Mouse (Mus musculus): Measurements from ENCODE around the gene Nae1. TPM values are rescaled to one million over a fixed set of nuclear protein-coding genes. Genes with fewer than 3 reads are reported as not detected.
A peak's percentile ranks its signal among the peaks of the same experiment; 100 is the strongest.
"Not testable (repeated sequence)": the region's sequence is repeated elsewhere in the genome, so short reads cannot be mapped to it uniquely, and the experiment has no call there.

The Nae1 gene
- 133 and 163 TPM in 2 replicates for polyA plus RNA-seq (2014; fragmentation: Nextera tagmentation; extraction: Ambion mirVana)

DNA sequence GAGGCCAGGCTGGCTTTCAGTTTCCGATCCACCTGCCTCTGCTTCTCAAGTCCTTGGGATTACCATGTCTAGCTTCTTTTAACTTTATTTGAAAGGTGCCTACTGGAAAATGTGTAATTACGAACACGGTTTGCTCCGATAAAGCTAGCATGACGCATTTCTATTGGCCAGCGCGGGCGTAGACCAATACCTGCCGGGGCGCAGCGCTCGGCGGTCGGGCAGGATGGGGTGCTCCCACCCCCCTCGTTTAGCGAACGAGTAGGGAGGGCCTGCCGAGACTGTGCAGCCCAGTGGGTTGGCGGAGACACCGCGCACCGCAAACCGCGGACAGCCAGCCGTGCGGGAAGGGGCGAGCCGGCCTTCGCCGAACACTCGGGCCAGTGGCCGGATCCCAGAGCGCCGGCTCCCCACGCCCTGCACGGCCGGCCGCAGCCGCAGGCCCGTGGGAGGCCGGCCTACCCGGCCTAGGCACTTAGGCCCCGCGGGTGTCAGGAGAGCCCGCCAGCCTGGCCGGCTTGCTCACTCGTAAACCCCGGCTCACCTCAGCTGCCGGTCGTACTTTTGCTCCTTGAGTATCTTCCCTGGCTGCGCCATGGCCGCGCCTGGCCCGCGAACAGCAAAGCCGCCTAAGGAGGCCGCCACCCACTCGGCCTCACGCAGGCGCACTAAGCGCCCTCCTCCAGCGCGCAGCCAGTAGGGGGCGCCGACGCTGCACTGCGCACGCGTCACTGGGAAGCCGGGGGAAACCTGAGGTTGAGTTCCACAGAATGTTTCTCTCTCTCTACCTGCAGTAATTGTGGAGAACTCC lies at the start of gene Nae1, which contains the start of gene Car7:
Gene Nae1, minus strand, starts transcription at position 667 of the 808 bp plus-strand sequence.
Gene Car7, plus strand, starts transcription at position 719 of the 808 bp plus-strand sequence.
- no peaks in the 10 kb centered on the region for H3K36me3 ChIP-seq (replicated peaks; ENCODE audit: control insufficient read depth, insufficient read depth, low read depth, low read length)
- under 1% methylated on average over 56 of the region's 70 CpGs for WGBS
- peak within 1 kb of the TSS; percentile 97 for H3K9ac ChIP-seq (replicated peaks; ENCODE audit: low read length)
- peak within 1 kb of the TSS; percentile 58 for H3K4me2 ChIP-seq (ENCODE audit: low read depth, low read length)
- no peaks in the 10 kb centered on the region for H3K9me3 ChIP-seq (replicated peaks; ENCODE audit: control insufficient read depth, low read length)
- peak; percentile 95 for ATAC-seq (replicated peaks; ENCODE audit: insufficient number of reproducible peaks, low FRiP score, low TSS enrichment, low read depth)
- peak within 1 kb of the TSS; percentile 92 for H3K4me3 ChIP-seq (ENCODE audit: low read depth, low read length)
- no peaks in the 10 kb centered on the region for H3K27me3 ChIP-seq (ENCODE audit: control insufficient read depth, insufficient read depth, low read length)
- peak; percentile 95 for DNase-seq (ENCODE audit: low spot score)
- H3K27ac ChIP-seq (replicated peaks; ENCODE audit: low read depth, low read length) = peak within 1 kb of the TSS; percentile 70; the same call in 1 of the 2 replicates
- H3K4me1 ChIP-seq (ENCODE audit: control insufficient read depth, insufficient read depth, low read length) = no peaks in the 10 kb centered on the region; the same call in 1 of the 2 replicates

DNA sequence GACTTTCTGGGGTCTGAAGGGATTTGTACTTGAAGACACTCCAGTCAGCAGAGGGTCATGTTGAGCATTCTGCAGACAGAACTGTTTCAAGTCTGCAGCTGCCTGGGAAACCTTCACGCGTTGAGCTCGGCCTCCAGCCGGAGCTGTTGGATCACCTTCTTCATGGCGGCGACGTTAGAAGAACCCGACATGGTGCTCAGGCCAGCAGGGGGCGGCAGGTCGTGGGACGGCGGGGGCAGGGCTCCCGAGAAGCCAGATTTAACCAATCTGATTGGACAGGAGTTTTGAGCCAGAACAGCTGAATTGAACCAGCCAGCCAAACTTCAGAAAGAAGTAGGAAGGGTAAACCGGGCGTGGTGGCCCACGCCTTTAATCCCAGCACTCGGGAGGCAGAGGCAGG lies 43.2 kb upstream of the Nae1 start:
- H3K4me2 ChIP-seq (ENCODE audit: low read depth, low read length); H3K27ac ChIP-seq (replicated peaks; ENCODE audit: low read depth, low read length); H3K9ac ChIP-seq (replicated peaks; ENCODE audit: low read length); H3K4me1 ChIP-seq (ENCODE audit: control insufficient read depth, insufficient read depth, low read length); ATAC-seq (replicated peaks; ENCODE audit: insufficient number of reproducible peaks, low FRiP score, low TSS enrichment, low read depth); H3K36me3 ChIP-seq (replicated peaks; ENCODE audit: control insufficient read depth, insufficient read depth, low read depth, low read length); H3K4me3 ChIP-seq (ENCODE audit: low read depth, low read length); DNase-seq (ENCODE audit: low spot score); H3K9me3 ChIP-seq (replicated peaks; ENCODE audit: control insufficient read depth, low read length); H3K27me3 ChIP-seq (ENCODE audit: control insufficient read depth, insufficient read depth, low read length): not testable (repeated sequence)
- 79% methylated on average over 17 of the region's 17 CpGs for WGBS

DNA sequence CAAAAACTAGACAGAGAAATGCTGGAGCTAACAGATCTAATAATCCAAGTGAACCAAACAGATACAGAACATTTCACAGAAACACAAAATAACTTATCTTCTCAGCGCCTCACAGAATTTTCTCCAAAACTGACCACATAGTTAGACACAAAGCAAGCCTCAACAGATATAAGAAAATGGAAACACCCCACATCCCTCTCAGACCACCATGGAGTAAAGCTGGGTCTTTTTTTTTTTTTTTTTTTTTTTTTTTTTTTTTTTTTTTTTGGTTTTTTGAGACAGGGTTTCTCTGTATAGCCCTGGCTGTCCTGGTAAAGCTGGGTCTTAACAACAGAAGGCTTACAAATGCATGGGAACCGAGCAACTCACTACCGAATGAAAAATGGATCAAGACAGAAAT lies 42.4 kb upstream of the Nae1 start:
- H3K4me3 ChIP-seq (ENCODE audit: low read depth, low read length) = no peak overlapping the region
- H3K4me2 ChIP-seq (ENCODE audit: low read depth, low read length) = no peak overlapping the region
- ATAC-seq (replicated peaks; ENCODE audit: insufficient number of reproducible peaks, low FRiP score, low TSS enrichment, low read depth) (no peak), DNase-seq (ENCODE audit: low spot score) (no peak)
- H3K4me1 ChIP-seq (ENCODE audit: control insufficient read depth, insufficient read depth, low read length) = no peaks in the 10 kb centered on the region
- WGBS = 87% methylated on average over 3 of the region's 3 CpGs
- no peaks in the 10 kb centered on the region for H3K27me3 ChIP-seq (ENCODE audit: control insufficient read depth, insufficient read depth, low read length)
- H3K9ac ChIP-seq (replicated peaks; ENCODE audit: low read length) = no peak overlapping the region
- no peak overlapping the region for H3K27ac ChIP-seq (replicated peaks; ENCODE audit: low read depth, low read length)
- H3K36me3 ChIP-seq (replicated peaks; ENCODE audit: control insufficient read depth, insufficient read depth, low read depth, low read length) = no peaks in the 10 kb centered on the region
- no peaks in the 10 kb centered on the region for H3K9me3 ChIP-seq (replicated peaks; ENCODE audit: control insufficient read depth, low read length)

DNA sequence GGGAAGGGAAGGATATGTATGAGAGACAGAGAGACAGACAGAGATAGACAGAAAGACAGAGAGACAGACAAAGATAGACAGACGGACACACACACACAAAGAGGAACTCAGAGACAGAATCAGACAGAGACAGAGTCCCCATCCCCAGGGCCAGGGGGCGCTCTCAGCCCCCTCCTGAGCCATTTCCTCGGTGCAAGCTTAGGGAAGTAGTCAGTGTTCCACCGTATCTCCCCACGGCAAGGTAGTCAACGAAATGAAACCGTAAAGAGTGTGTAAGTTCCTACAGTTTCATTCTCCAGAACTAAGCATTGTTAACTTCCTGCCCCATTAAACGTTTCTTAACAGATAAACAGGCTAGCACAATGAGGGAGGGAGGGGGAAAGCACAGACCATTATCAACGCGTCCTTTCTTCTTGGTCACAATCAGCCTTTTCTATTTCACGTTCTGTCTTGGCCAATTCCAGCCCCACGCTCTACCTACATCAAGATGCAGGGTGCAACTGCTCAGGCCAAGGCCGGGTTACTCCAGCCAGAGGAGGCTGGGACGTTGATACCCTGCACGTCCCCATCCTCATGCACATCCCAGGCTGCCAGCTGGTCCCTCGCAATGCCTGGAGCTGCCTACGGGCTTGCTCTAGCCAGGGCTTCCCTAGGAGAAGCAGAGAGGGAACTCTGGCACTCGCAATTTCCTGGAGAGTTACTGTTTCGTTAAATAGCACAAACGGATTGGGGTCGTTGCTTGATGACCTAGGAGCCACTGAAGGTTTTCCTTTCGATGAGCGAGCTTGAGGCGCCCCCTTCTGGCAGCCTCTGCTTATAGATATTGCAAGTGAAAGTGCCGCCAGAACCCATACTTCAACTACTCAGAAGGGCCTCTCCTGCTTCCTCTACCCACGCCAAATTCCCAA lies 36.3 kb upstream of the Nae1 start:
- no peaks in the 10 kb centered on the region for H3K27me3 ChIP-seq (ENCODE audit: control insufficient read depth, insufficient read depth, low read length)
- DNase-seq (ENCODE audit: low spot score) (peak; percentile 92), ATAC-seq (replicated peaks; ENCODE audit: insufficient number of reproducible peaks, low FRiP score, low TSS enrichment, low read depth) (peak; percentile 73; the same call in 1 of the 2 replicates)
- 5% methylated on average over 26 of the region's 26 CpGs for WGBS
- H3K9me3 ChIP-seq (replicated peaks; ENCODE audit: control insufficient read depth, low read length) = no peaks in the 10 kb centered on the region
- no peaks in the 10 kb centered on the region for H3K4me1 ChIP-seq (ENCODE audit: control insufficient read depth, insufficient read depth, low read length)
- H3K4me2 ChIP-seq (ENCODE audit: low read depth, low read length) = peak overlapping the region; percentile 57
- no peak overlapping the region for H3K27ac ChIP-seq (replicated peaks; ENCODE audit: low read depth, low read length)
- peak overlapping the region; percentile 42 for H3K9ac ChIP-seq (replicated peaks; ENCODE audit: low read length)
- H3K4me3 ChIP-seq (ENCODE audit: low read depth, low read length) = peak overlapping the region; percentile 26
- no peaks in the 10 kb centered on the region for H3K36me3 ChIP-seq (replicated peaks; ENCODE audit: control insufficient read depth, insufficient read depth, low read depth, low read length)

DNA sequence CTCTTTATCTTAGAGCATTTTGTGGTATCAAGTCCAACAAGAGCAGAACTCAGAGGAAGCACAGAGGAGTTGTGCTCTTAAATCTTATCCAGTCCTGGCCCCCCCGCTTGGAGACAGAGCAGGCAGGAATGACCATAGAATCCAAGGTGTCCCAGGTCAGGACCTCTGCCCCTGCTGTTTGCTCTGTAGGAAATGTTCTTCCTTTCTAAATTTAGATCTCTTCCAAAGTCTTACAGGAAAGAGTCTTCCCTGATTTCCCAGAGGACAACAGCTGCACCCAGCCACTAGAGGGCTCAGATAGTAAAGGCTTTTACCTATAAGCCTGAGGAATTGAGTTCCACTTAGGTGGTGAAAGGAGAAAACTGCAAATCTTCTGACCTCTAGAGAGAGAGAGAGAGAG lies 35.1 kb upstream of the Nae1 start:
- Histone ChIP-seq H3K4me2 (ENCODE audit: low read depth, low read length) (no peak overlapping the region), H3K36me3 (replicated peaks; ENCODE audit: control insufficient read depth, insufficient read depth, low read depth, low read length) (no peaks in the 10 kb centered on the region), H3K4me3 (ENCODE audit: low read depth, low read length) (no peak overlapping the region), H3K27me3 (ENCODE audit: control insufficient read depth, insufficient read depth, low read length) (no peaks in the 10 kb centered on the region), H3K9me3 (replicated peaks; ENCODE audit: control insufficient read depth, low read length) (no peaks in the 10 kb centered on the region), H3K4me1 (ENCODE audit: control insufficient read depth, insufficient read depth, low read length) (no peaks in the 10 kb centered on the region), H3K9ac (replicated peaks; ENCODE audit: low read length) (no peak overlapping the region), H3K27ac (replicated peaks; ENCODE audit: low read depth, low read length) (no peak overlapping the region)
- DNase-seq (ENCODE audit: low spot score) (peak; percentile 43), ATAC-seq (replicated peaks; ENCODE audit: insufficient number of reproducible peaks, low FRiP score, low TSS enrichment, low read depth) (no peak)
- 25% methylated on average over 1 of the region's 1 CpGs for WGBS

DNA sequence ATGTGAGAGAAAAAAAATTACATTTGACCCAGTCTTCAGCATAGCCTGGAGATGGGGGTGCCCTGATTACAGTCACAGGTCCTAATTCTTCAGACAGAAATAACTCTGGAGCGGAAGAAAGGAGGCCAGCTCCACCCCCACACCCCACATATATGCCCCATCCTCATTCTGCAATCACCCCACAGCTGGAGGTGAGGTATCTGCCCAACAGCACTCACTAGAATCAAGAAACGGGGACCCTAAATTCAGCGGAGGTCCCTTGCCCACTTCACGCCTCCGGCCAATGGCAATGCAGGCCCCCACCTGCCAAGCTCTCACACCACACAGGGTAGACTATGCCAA lies 31.0 kb upstream of the Nae1 start:
- Histone ChIP-seq H3K9me3 (replicated peaks; ENCODE audit: control insufficient read depth, low read length) (no peaks in the 10 kb centered on the region), H3K4me1 (ENCODE audit: control insufficient read depth, insufficient read depth, low read length) (no peaks in the 10 kb centered on the region), H3K4me3 (ENCODE audit: low read depth, low read length) (no peak overlapping the region), H3K27me3 (ENCODE audit: control insufficient read depth, insufficient read depth, low read length) (no peaks in the 10 kb centered on the region), H3K27ac (replicated peaks; ENCODE audit: low read depth, low read length) (no peak overlapping the region), H3K4me2 (ENCODE audit: low read depth, low read length) (no peak overlapping the region), H3K36me3 (replicated peaks; ENCODE audit: control insufficient read depth, insufficient read depth, low read depth, low read length) (no peaks in the 10 kb centered on the region), H3K9ac (replicated peaks; ENCODE audit: low read length) (no peak overlapping the region)
- DNase-seq (ENCODE audit: low spot score) (no peak), ATAC-seq (replicated peaks; ENCODE audit: insufficient number of reproducible peaks, low FRiP score, low TSS enrichment, low read depth) (0 out of 2 replicates have a peak, but pooled peaks have one; percentile 40)
- 95% methylated on average over 5 of the region's 5 CpGs for WGBS

DNA sequence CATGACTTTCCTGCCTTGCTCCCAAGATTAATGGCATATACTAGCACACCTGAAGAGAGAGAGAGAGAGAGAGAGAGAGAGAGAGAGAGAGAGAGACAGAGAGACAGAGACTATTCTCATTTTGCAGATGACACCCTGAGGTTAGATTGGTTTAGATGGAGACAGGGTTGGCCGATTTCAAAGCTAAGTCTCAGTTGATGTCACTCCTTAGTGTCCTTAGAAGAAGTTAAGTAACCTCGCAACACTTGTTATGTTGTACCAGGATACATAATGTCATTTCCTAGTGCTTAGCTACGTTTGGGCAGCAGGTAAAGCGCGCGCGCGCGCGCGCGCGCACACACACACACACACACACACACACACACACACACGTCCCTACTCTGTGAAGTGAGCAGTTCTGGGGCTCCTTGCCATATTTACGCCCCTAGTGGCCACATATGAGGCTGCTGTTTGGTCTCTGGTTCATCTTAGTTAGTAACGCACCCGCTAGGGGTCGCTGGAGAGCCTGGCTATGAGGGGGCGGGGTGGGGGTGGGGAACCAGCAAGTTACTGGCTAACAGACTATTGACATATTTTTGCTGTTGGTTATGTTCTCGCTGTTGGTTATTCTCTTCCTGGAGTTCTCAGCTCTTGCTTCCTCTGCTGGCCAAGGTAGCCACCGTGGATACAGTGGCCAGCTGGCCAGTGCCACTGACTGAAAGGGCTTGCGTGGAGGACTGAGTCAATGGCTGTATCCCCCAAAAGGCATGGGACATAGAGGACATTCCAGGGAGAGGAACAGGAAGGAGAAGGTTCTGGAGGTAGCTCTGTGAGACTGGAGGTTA lies 30.4 kb upstream of the Nae1 start:
- no peaks in the 10 kb centered on the region for H3K9me3 ChIP-seq (replicated peaks; ENCODE audit: control insufficient read depth, low read length)
- 20% methylated on average over 22 of the region's 22 CpGs for WGBS
- no peak overlapping the region for H3K4me3 ChIP-seq (ENCODE audit: low read depth, low read length)
- H3K4me1 ChIP-seq (ENCODE audit: control insufficient read depth, insufficient read depth, low read length) = no peaks in the 10 kb centered on the region
- no peak overlapping the region for H3K9ac ChIP-seq (replicated peaks; ENCODE audit: low read length)
- no peaks in the 10 kb centered on the region for H3K36me3 ChIP-seq (replicated peaks; ENCODE audit: control insufficient read depth, insufficient read depth, low read depth, low read length)
- H3K27me3 ChIP-seq (ENCODE audit: control insufficient read depth, insufficient read depth, low read length) = no peaks in the 10 kb centered on the region
- peak; percentile 75 for ATAC-seq (replicated peaks; ENCODE audit: insufficient number of reproducible peaks, low FRiP score, low TSS enrichment, low read depth)
- H3K27ac ChIP-seq (replicated peaks; ENCODE audit: low read depth, low read length) = no peak overlapping the region
- peak; percentile 92 for DNase-seq (ENCODE audit: low spot score)
- H3K4me2 ChIP-seq (ENCODE audit: low read depth, low read length) = no peak overlapping the region
